Mouse (Mus musculus) spleen, adult 2 months (tissue): ENCODE data around the gene Slc22a13.

Experiments used
- CTCF ChIP-seq: fragments of 200-500 bp; IDR thresholded peaks from 2 replicates; pipeline ENCODE4 v1.5.1; 2011; ENCODE audit warnings: mild to moderate bottlenecking, inconsistent platforms; ENCODE audit not compliant: insufficient read depth, insufficient read length, insufficient replicate concordance; ENCODE audit errors: extremely low read depth
- POLR2A ChIP-seq: fragments of 200-500 bp; IDR thresholded peaks from 2 replicates; pipeline ENCODE4 v1.6.1; 2011; ENCODE audit warnings: low read depth, low read length, inconsistent platforms

- TF ChIP-seq POLR2A (no peak), CTCF (no peak)
Measured at GRCm38 (mm10) chr9:119181241-119181728, 27.6 kb downstream of the Slc22a13 start.
